ENCODE assay signal across 9 mouse cellular contexts in genomic region chr5:77193951-77194350, GRCm38 (mm10). TPM values are rescaled to one million over a fixed set of nuclear protein-coding genes. Genes with fewer than 3 reads are reported as not detected.
DNase-seq lines count a peak whose midpoint lies in the region; ATAC-seq lines count a peak whose summit lies in the region.
"Had no signal": no experiment of that assay in that cellular context is flagged by ENCODE, and none has a peak within 500 bp of the region (broad histone marks: within the 10 kb centered on the region; RNA-seq: fewer than 3 reads in every experiment).

No protein-coding gene starts in this region.

- H3K9ac ChIP-seq in hindbrain, embryonic 14.5 days = no peak overlapping the region
- H3K9ac ChIP-seq in hindbrain, embryonic 13.5 days = no peak overlapping the region
- H3K9ac ChIP-seq: limb, embryonic 15.5 days had no signal

- no peak overlapping the region for H3K4me2 ChIP-seq in hindbrain, embryonic 14.5 days (replicated peaks)
- H3K4me2 ChIP-seq in hindbrain, embryonic 13.5 days = no peak overlapping the region
- H3K4me2 ChIP-seq: limb, embryonic 15.5 days had no signal

- intact Hi-C loops in gastrocnemius, postnatal 36 days (cut with DNase I) = no loop called here

- no peaks in the 10 kb centered on the region for H3K27me3 ChIP-seq in hindbrain, embryonic 14.5 days (ENCODE audit: control insufficient read depth, insufficient read depth, low read length)
- no peaks in the 10 kb centered on the region for H3K27me3 ChIP-seq in hindbrain, embryonic 13.5 days
- H3K27me3 ChIP-seq: limb, embryonic 15.5 days had no signal

- H3K27ac ChIP-seq in hindbrain, embryonic 14.5 days = no peak overlapping the region
- H3K27ac ChIP-seq in hindbrain, embryonic 13.5 days = no peak overlapping the region
- H3K27ac ChIP-seq: limb, embryonic 15.5 days had no signal

- DNase-seq in hindbrain, embryonic 14.5 days (ENCODE audit: low spot score) = peak; percentile 40
- peak; percentile 80 for DNase-seq in CD4-positive, CD25-positive, alpha-beta regulatory T cell, adult 2 months (ENCODE audit: low read depth, low spot score)
- DNase-seq in T-cell, adult 2 months (ENCODE audit: low spot score) = peak; percentile 68
- peak; percentile 30 to 31 for DNase-seq in gastrocnemius, postnatal 36 days
- DNase-seq in lung, postnatal 10 days = peak; percentile 58
- peak; percentile 60 for DNase-seq in testis, postnatal 10 days (ENCODE audit: low spot score)

- 0 out of 2 replicates have a peak, but pooled peaks cover 5% of the 10 kb centered on the region for H3K9me3 ChIP-seq in hindbrain, embryonic 14.5 days (ENCODE audit: control insufficient read depth, low read length)
- H3K9me3 ChIP-seq in hindbrain, embryonic 13.5 days = no peaks in the 10 kb centered on the region
- H3K9me3 ChIP-seq: limb, embryonic 15.5 days had no signal

- H3K4me3 ChIP-seq in hindbrain, embryonic 14.5 days (replicated peaks; ENCODE audit: low read length) = no peak overlapping the region
- no peak overlapping the region for H3K4me3 ChIP-seq in hindbrain, embryonic 13.5 days
- H3K4me3 ChIP-seq: limb, embryonic 15.5 days had no signal

- no peaks in the 10 kb centered on the region for H3K36me3 ChIP-seq in hindbrain, embryonic 14.5 days (replicated peaks; ENCODE audit: control insufficient read depth, insufficient read depth)
- no peaks in the 10 kb centered on the region for H3K36me3 ChIP-seq in hindbrain, embryonic 13.5 days
- H3K36me3 ChIP-seq: limb, embryonic 15.5 days had no signal

- 42% methylated on average over 3 of the region's 3 CpGs for WGBS in hindbrain, embryonic 14.5 days
- 46% methylated on average over 3 of the region's 3 CpGs for WGBS in hindbrain, embryonic 13.5 days

- ATAC-seq in hindbrain, embryonic 14.5 days (ENCODE audit: low FRiP score) = no peak
- no peak for ATAC-seq in hindbrain, embryonic 13.5 days (ENCODE audit: low FRiP score)
- ATAC-seq in cerebellum, adult (ENCODE audit: insufficient number of reproducible peaks, low FRiP score, low TSS enrichment) = no peak

- no peaks in the 10 kb centered on the region for H3K4me1 ChIP-seq in hindbrain, embryonic 14.5 days (replicated peaks; ENCODE audit: control insufficient read depth, insufficient read depth, low read length)
- H3K4me1 ChIP-seq in hindbrain, embryonic 13.5 days (replicated peaks) = no peaks in the 10 kb centered on the region
- H3K4me1 ChIP-seq: limb, embryonic 15.5 days had no signal

RNA-seq across cellular contexts. Expression of gene Spink2, which starts 17.3 kb away (rescaled TPM):
- polyA plus RNA-seq in hindbrain, embryonic 14.5 days (2014; fragmentation: Nextera tagmentation; extraction: Ambion mirVana) = 1.8 and 2.0 TPM in 2 replicates
- 1.1 and 2.4 TPM in 2 replicates for polyA plus RNA-seq in hindbrain, embryonic 13.5 days (2015; fragmentation: Nextera tagmentation; extraction: Ambion mirVana)
- total RNA-seq in gastrocnemius, postnatal 36 days (2021) = not detected
